Mouse (Mus musculus) CD4-positive helper T cell, adult 2 months (primary cell): ENCODE measurements around the gene Sult2a8.
"Not testable (repeated sequence)": the region's sequence is repeated elsewhere in the genome, so short reads cannot be mapped to it uniquely, and the experiment has no call there.

Experiments
- DNase-seq: peaks from one replicate; pipeline ENCODE4 v3.0.0-alpha.2; 2012; ENCODE audit warnings: low read depth, missing footprints, low spot score

The Sult2a8 gene

DNA sequence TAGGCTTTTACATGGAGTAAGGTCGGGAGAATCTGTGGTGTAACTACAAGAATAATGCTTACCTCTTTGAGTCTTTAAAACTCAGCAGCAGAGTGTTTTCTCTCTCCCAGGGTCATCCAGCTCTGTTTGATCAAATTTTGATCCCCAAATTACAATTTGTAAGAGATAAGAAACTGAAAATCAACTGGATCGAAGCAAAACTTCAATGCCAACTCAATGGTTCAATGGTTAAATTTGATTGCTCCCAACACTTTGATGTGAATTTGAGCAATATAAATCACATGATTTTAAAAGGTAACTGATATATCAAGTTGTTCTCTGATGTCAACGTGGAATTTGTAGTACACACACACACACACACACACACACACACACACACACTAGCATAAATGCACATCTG, at the start of gene Sult2a8:
Gene Sult2a8 (minus strand): TSS at position 236 of the 400 bp plus-strand sequence.
- no peak for DNase-seq

DNA sequence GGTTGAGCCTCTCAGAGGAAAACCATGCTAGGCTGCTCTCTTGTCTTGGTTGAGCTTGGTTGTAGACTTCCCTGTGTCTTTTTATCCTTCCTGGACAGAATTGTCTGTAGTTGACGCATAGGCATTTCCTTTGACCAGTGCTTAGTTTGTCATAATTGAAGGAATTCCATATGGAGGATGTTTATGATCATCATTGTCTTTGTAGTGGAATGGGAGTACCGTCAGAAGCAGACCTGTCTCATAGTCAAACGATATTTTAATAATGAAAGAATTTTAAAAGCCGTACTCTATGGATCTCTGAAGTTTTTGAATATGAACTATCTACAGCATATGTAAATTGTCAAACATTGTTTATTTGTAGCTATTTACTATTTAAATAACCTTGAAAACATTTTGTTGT, 47.6 kb upstream of the Sult2a8 start, which contains the start of gene Sult2a7:
Gene Sult2a7 (minus strand): TSS at position 101 of the 400 bp plus-strand sequence.
- no peak for DNase-seq

DNA sequence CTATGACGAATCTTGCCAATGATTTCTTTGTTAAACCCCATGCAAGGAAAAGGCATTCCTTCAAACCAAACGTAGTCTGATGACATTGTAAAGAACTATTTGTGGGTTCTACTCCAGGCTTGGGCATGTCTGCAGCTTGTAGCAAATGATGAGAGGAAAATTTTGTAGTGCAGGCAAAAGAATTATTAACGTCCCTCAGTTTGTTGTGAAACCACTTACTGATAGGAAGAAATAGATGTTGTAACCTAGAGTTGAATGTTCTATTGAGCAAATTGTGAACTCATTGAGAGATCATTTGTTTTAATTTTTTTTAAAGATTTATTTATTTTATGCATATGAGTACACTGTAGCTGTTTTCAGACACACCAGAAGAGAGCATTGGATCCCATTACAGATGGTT, 46.3 kb upstream of the Sult2a8 start:
- DNase-seq, result no peak

DNA sequence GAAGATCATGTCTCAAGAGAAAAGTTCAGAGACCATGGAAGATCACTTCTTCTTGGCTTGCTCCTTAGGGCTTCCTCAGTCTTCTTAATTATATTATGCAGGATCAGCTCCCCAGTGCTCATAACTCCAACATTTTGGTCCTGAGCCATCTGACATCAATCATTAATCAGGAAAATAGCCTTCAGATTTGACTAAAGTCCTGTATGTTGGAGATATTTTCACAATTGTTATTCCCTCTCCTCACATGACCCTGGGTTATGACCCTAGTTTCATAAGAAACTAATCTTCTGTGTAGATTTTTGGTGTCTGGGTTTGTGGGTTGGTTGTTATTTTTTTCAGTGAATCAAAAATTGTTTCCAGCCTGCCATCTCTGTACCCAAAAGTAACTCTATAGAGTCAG, 7.0 kb downstream of the Sult2a8 start:
- DNase-seq, result no peak

DNA sequence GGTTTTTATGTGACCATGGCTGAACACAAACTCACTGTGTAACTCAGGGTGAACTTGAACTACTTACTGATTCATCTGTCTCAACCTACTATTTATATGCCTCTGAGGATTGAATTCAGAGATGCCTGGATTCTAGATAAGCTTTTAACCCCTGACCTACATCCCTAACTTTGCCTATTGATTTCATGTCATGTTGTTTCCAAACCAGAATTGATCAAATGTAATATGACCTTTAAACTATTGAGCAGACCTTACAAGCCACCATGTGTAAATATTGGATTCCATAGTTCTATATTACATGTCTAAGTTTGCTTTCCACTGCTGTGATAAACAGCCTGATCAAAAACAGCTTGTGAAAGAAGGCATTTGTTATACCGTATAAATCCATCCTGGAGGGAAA, 8.1 kb downstream of the Sult2a8 start:
- DNase-seq, result no peak

DNA sequence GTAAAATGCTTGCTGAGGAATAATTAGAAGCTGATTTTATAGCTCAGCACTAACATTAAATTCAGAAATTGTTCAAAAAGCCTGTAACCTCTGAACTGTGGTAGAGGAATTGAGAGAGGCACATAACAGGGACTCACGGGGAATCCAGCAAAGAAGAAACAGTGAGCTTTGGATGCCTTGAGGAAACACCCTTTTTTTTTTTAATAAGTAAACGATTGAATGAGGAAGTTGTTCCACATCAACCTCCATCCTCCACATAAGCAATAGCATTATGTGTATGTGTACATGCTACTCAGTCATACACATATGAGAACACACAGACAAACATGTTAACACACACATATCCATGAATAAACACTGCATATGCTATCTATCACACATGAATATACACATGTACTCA, 8.5 kb downstream of the Sult2a8 start:
- no peak for DNase-seq

DNA sequence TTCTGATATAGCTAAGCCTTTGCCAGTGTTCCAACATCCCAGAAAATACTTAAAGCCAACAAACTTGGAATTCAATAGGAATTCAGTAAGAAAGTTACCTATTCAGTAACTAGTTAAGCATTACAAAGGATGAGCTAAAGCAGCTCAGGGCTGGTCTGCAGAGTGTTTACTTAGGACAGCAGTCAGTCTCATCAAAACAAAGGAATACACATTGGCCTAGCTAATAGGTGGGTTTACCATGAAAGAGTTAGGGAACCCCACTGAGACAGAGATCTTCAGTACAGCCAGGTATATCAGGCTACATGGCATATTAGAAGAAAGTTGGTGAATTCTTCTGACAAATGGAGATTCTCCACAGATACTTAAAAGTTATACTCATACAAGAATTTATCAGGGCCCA, 47.2 kb downstream of the Sult2a8 start:
- DNase-seq, result not testable (repeated sequence)

DNA sequence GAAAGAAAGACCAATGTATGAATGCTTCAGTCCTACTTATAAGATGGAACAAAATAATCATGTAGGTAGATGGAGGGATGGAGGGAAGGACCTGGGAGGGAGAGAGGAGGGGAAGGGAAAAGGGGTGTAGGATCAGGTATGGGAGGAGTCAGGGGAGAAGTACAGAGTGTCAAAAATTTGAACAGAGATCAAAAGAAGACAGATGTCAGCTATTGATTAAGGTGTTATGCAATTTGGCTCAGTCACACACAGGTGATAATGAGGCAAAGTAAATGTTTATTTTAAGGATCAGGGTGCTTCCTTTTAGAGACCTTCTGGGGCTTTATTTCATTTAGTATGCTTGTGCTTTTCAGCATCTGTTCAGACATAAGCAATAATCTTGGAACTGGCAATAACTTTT, 50.1 kb downstream of the Sult2a8 start:
- DNase-seq, result no peak
